Mouse (Mus musculus) left cerebral cortex, postnatal 25 days (tissue): ENCODE measurements around the gene Mpig6b. TPM values are rescaled to one million over a fixed set of nuclear protein-coding genes. Genes with fewer than 3 reads are reported as not detected.

Experiments used
- DNase-seq, 2 experiments: peaks; one replicate each; pipeline ENCODE4 v3.0.0; 2022; ENCODE audit warnings: low spot score in 2 of 2, mixed read lengths in 1 of 2
- intact Hi-C: fragments of 180-260 bp; cut with DNase I; formaldehyde crosslinking; loops from one replicate; pipeline ENCODE4 v1.15.1; 2025
- total RNA-seq, 2 experiments: library from RNA; stranded (reverse); gene quantifications; 2 replicates each; pipeline ENCODE4 v1.2.3; 2021

The Mpig6b gene
- total RNA-seq, 2 experiments from 2014 or later, result not detected

- intact Hi-C loops, result no loop called here
- DNase-seq, result peak; percentile 97 to 98
Observed at GRCm38 (mm10) chr17:35088825-35089644, 23.1 kb upstream of the Mpig6b start, which contains the start of gene Abhd16a. Abhd16a (plus strand) TSS chr17:35089263.

GRCm38 (mm10) chr17:35088151-35088550, 22.2 kb upstream of the Mpig6b start:
- intact Hi-C loops, result no loop called here
- no peak for DNase-seq

GRCm38 (mm10) chr17:35085208-35085865, 19.4 kb upstream of the Mpig6b start, which contains the start of gene Ly6g6f:
Ly6g6f (minus strand) TSS chr17:35085610.
- DNase-seq, result no peak
- intact Hi-C loops, result no loop called here

- intact Hi-C loops, result no loop called here
- DNase-seq, result no peak
Observed at GRCm38 (mm10) chr17:35083929-35084497, 18.0 kb upstream of the Mpig6b start.

GRCm38 (mm10) chr17:35082841-35083576, 17.0 kb upstream of the Mpig6b start:
- intact Hi-C loops, result no loop called here
- DNase-seq, result no peak

- intact Hi-C loops, result no loop called here
- DNase-seq, result no peak
Observed at GRCm38 (mm10) chr17:35080710-35081109, 14.7 kb upstream of the Mpig6b start.

GRCm38 (mm10) chr17:35080248-35080647, 14.3 kb upstream of the Mpig6b start:
- no peak for DNase-seq
- intact Hi-C loops, result no loop called here

- no peak for DNase-seq
- intact Hi-C loops, result no loop called here
Observed at GRCm38 (mm10) chr17:35079778-35080177, 13.8 kb upstream of the Mpig6b start.

GRCm38 (mm10) chr17:35077786-35078233, 11.8 kb upstream of the Mpig6b start, which contains the start of gene Ly6g6d:
Ly6g6d (minus strand) TSS chr17:35078065.
- intact Hi-C loops, result no loop called here
- DNase-seq, result no peak

- intact Hi-C loops, result no loop called here
- DNase-seq, result no peak
Observed at GRCm38 (mm10) chr17:35077285-35077684, 11.3 kb upstream of the Mpig6b start.

- no peak for DNase-seq
- intact Hi-C loops, result no loop called here
Observed at GRCm38 (mm10) chr17:35076507-35077176, 10.7 kb upstream of the Mpig6b start, which contains the start of gene Ly6g6e. Ly6g6e (plus strand) TSS chr17:35076902.

- DNase-seq, result no peak
- intact Hi-C loops, result no loop called here
Observed at GRCm38 (mm10) chr17:35074097-35074496, 8.1 kb upstream of the Mpig6b start.

GRCm38 (mm10) chr17:35071454-35071853, 5.5 kb upstream of the Mpig6b start:
- no peak for DNase-seq
- intact Hi-C loops, result no loop called here

- DNase-seq, result peak in 1 of 2 experiments; percentile 43
- intact Hi-C loops, result no loop called here
Observed at GRCm38 (mm10) chr17:35070556-35071229, 4.7 kb upstream of the Mpig6b start.

GRCm38 (mm10) chr17:35068213-35068914, 2.4 kb upstream of the Mpig6b start:
- DNase-seq, result peak in 1 of 2 experiments; percentile 57
- intact Hi-C loops, result no loop called here

- intact Hi-C loops, result no loop called here
- DNase-seq, result no peak
Observed at GRCm38 (mm10) chr17:35064951-35065947, 735 bp downstream of the Mpig6b start, which contains the start of gene Ly6g6c. Ly6g6c (plus strand) TSS chr17:35065388.
